Mouse (Mus musculus) brain, embryonic 14.5 days (tissue): ENCODE measurements around the gene Hepacam2.

ENCODE experiments used
- CTCF ChIP-seq: fragments of 200-500 bp; IDR thresholded peaks from 2 replicates; pipeline ENCODE4 v1.5.1; 2012; ENCODE audit warnings: inconsistent platforms, mild to moderate bottlenecking, moderate library complexity, borderline replicate concordance; ENCODE audit not compliant: insufficient read depth, insufficient read length; ENCODE audit errors: extremely low read depth
- POLR2A ChIP-seq: fragments of 200-500 bp; IDR thresholded peaks from 2 replicates; pipeline ENCODE4 v1.6.1; 2012; ENCODE audit warnings: mild to moderate bottlenecking, inconsistent platforms, borderline replicate concordance; ENCODE audit not compliant: poor library complexity, insufficient read depth, insufficient read length, severe bottlenecking; ENCODE audit errors: extremely low read depth

- no peak for TF ChIP-seq POLR2A
- TF ChIP-seq CTCF = no peak
These were observed 13.5 kb upstream of the Hepacam2 start for GRCm38 (mm10) chr6:3511612-3512011.
